Mouse (Mus musculus) right cerebral cortex, postnatal 10 days (tissue): ENCODE results near the gene Gm4788.
"Not testable (repeated sequence)": the region's sequence is repeated elsewhere in the genome, so short reads cannot be mapped to it uniquely, and the experiment has no call there.

Experiments used
- DNase-seq, 2 experiments: peaks; one replicate each; pipeline ENCODE4 v3.0.0; 2021; ENCODE audit warnings: low spot score in 2 of 2

Gm4788 gene

DNA sequence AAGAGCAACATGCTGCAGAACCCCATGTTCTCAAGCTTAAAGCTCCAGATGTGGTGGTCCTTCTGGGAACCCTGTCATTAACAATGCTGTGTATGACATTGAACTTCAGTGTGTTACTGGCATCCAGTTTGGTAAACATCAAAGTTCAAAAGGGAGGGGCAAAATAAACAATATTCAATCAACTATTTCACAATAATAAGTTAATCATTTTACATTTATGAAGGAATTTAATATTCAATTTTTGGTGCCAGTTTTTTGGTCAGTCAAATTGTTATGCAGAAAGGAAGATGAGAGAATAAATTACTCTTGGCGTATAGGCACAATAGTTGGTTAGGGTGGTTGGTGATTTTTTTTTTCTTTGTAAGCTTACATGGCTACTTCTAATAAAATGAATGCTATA lies at the start of gene Gm4788:
Gm4788 (minus strand) TSS at position 101 of the 400 bp plus-strand sequence.
- DNase-seq, result no peak

DNA sequence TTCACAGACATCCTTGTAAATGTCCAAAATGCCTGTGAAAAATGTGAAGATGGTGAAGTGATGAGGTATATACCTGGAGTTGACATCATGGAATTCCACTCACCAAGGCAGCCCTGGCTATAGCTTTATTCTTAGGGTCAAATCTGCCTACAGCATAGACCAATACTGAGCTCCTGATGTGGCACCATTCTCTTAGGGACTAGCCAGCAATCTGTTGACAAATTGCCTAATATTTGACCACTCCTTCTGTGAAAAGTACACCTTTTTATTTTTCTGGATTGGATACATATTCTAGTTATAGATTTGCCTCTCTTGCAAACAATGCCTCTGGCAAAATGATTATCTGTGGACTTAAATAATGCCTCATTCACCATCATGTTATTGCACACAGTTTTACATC lies 27.6 kb upstream of the Gm4788 start:
- no peak for DNase-seq

DNA sequence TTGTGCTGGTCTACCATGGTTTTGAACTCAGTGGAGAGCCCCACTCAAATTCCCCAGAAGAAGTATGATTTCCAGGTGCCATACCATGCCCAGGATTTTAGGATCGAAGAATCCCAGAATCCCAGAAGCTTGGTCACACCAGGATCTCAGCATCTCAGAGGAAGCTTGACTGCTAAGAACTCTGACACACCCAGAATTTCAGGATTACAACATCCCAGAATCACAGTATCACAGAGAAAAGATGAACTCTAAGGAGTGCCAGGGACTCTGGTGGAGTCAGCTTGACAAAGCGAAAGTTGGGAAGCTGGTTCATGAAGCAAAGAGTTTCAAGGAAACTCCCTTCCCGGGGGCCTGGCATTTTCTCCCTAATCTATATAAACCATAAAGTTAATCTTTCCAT lies 11.1 kb downstream of the Gm4788 start:
- not testable (repeated sequence) for DNase-seq

DNA sequence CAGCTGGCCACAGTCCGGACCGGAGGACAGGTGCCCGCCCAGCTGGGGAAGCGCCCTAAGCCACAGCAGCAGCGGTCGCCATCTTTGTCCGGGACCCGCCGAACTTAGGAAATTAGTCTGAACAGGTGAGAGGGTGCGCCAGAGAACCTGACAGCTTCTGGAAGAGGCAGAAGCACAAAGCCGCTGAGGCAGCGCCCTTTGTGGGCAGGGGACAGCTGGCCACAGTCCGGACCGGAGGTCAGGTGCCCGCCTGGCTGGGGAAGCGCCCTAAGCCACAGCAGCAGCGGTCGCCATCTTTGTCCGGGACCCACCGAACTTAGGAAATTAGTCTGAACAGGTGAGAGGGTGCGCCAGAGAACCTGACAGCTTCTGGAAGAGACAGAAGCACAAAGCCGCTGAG lies 64.4 kb downstream of the Gm4788 start:
- DNase-seq, result not testable (repeated sequence)

DNA sequence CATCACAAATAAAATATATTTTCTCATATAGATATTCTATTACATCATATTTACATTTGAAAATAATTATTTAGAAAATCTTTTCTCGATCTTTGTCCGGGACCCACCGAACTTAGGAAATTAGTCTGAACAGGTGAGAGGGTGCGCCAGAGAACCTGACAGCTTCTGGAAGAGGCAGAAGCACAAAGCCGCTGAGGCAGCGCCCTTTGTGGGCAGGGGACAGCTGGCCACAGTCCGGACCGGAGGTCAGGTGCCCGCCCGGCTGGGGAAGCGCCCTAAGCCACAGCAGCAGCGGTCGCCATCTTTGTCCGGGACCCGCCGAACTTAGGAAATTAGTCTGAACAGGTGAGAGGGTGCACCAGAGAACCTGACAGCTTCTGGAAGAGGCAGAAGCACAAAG lies 64.8 kb downstream of the Gm4788 start:
- not testable (repeated sequence) for DNase-seq

DNA sequence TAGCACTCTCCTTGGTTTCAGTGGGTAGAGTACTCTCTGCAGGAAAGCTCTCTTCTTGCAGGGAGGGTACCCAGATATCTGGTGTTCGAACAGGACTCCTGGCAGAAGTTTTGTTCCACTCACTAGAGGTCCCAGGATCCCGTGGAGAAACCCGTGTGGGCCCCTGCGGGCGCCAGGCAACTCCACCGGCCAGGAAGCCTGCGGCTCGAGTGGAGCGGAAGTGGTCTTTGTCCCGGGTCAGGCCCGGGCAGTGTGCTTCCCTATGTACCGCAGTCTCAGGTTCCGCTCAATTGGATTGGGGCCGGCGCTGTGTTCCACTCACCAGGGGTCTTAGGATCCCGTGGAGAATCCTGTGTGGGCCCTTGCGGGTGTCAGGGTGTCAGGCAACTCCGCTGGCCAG lies 131.1 kb downstream of the Gm4788 start:
- DNase-seq, result not testable (repeated sequence)
